17 mouse cellular contexts compared by ENCODE assay signal in the genomic region with DNA sequence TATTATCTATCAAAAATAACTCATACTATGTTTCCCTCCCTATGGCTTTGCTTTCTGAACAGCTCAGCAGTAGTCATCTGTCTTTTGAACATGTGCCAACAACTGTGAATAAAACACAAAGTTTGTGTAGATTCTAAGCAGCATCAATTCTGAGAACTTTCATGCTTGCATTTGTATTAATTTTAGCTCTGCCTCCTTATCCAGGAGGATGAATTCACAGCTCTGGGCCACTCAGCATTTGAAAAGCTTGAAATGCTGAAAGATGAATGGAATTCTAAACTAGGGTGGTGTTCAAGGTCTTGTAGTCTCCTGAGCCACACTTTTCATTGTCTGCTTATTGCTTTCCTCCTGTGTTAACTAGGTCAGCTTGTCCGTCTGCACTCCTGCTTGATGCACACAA. TPM values are rescaled to one million over a fixed set of nuclear protein-coding genes. Genes with fewer than 3 reads are reported as not detected.
"Had no signal": no experiment of that assay in that cellular context is flagged by ENCODE, and none has a peak within 500 bp of the region (broad histone marks: within the 10 kb centered on the region; RNA-seq: fewer than 3 reads in every experiment).

No protein-coding gene starts in this region.

- DNase-seq: gastrocnemius, adult 2 months; gastrocnemius, postnatal 10 days; gastrocnemius, postnatal 25 days; heart, adult 18-20 months; heart, postnatal 10 days; kidney, adult 18-20 months; kidney, adult 8-10 months; kidney, postnatal 10 days; kidney, postnatal 25 days; kidney, postnatal 4 days; liver; liver, embryonic 13.5 days had no signal

- ATAC-seq: hindbrain, postnatal 0 days; intestine, embryonic 16.5 days had no signal

RNA-seq across cellular contexts. Expression of a gene that starts 13.4 kb away (rescaled TPM):
- total RNA-seq: gastrocnemius, adult 2 months; granulocyte monocyte progenitor cell, adult 5-6 weeks; heart, postnatal 25 days; hematopoietic stem cell, adult 5-6 weeks had no signal
